Mouse (Mus musculus) adrenal gland, adult 2 months (tissue): Measurements from ENCODE around the gene Usp51. TPM values are rescaled to one million over a fixed set of nuclear protein-coding genes. Genes with fewer than 3 reads are reported as not detected.
"Not testable (repeated sequence)": the region's sequence is repeated elsewhere in the genome, so short reads cannot be mapped to it uniquely, and the experiment has no call there.

Experiments used
- DNase-seq: peaks from one replicate; pipeline ENCODE4 v3.0.0; 2021
- long read RNA-seq: library from polyadenylated mRNA; stranded (forward); transcript quantifications from one replicate; pipeline ENCODE4 v2.0.0, GENCODE M21; 2021
- polyA plus RNA-seq: library from polyadenylated mRNA; depleted of rRNA; stranded (reverse); fragments of >200 nt; gene quantifications from 2 replicates; pipeline ENCODE4 v1.2.3, GENCODE M21; 2012; rRNA removed
- total RNA-seq, 2 experiments: library from RNA; stranded (reverse); gene quantifications; 2 replicates each; pipeline ENCODE4 v1.2.3; 2021

Gene Usp51
- 1 to 10 TPM; 1.9 to 2.8 TPM for total RNA-seq
- polyA plus RNA-seq = 0.40 and 0.58 TPM in 2 replicates
- long read RNA-seq, partial matches to known transcripts = 0 of 1 reads
- long read RNA-seq, other reads (novel, unspliced or antisense) = 0 of 1 reads

DNA sequence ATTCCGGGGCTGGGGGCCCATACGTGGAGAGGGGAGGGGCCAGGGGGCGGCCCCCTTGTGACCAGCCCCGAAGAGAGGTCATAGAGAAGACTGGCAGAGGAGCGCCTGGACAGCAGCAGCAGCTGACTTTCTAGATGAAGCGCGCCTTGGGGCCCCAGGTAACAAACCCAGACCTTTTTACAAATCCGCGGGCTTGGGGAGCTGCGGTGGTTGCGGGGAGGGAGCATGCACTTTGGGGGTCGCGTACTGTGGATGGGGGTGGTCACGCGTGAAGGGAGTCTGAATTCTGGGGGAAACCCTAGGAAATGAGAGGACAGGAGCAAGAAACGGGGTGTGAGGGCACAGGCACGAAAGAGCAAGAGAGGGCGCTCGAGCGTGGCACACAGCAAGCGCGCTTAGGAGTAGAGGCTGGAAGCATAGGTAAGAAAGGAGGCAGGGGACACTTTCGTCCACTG lies at the start of gene Usp51:
TSS of gene Usp51 (plus strand) at position 83 of the 455 bp plus-strand sequence.
- DNase-seq = peak; percentile 40

- DNase-seq = peak; percentile 4
Observed at GRCm38 (mm10) chrX:152969606-152970005, 36.7 kb upstream of the Usp51 start.

DNA sequence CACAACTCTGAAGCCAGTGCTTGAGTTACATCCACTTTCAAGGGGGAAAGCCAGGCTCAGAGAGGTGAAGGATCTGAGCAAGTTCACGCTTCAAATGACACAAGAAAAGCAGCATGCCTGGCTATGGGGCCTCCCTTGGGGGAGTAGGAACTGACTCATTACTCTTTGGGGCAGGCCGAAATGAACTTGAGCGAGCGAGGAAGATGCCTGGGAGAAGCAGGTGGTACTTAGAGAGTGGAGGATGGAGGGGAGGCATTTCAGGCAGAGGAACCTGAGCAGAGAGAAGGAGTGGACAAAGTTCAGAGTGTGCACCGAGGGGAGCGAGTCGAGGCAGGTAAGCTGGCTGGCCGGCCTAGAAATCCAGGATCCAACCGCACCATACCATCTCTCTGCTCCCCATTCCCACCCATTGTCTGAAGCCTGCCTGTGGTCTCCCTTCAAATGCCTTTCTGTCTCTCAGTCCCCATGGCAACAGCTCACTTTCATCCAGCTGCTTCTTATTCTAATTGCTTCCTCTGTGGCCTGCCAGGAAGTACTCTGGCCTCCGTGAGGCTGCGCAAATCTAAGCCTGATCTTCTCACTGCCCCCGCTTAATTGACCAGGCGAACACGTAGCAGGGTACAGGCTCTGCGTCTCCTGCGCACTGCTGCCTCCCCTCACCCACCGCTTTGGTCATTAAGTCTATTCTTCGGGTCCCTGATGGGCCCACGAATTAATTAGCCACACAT lies 32.6 kb upstream of the Usp51 start:
- not testable (repeated sequence) for DNase-seq

DNA sequence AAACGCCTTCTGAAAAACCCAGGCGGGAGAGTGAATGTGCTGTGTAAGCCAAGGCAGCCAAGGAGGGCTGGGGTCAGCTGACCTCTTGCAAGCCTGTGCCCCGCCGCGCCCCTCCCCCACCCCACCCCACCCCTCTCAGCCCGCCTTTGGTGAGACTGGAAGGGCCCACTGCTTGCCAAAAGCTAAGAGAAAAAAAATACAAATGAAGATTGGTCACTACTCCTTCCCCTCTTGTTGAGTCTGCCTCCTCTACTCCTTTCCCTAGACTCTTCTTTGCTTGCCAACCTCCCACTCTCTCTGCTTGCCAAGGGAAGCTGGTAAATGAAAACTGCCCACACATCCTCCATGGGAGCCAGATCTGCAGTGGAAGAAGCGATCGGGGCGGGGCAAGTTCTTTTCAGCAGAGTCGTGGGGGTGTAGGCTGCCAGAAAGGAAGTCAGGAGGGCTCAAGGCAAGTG lies 32.0 kb upstream of the Usp51 start:
- peak; percentile 5 for DNase-seq

- no peak for DNase-seq
Observed at GRCm38 (mm10) chrX:152976538-152976937, 29.7 kb upstream of the Usp51 start.

DNA sequence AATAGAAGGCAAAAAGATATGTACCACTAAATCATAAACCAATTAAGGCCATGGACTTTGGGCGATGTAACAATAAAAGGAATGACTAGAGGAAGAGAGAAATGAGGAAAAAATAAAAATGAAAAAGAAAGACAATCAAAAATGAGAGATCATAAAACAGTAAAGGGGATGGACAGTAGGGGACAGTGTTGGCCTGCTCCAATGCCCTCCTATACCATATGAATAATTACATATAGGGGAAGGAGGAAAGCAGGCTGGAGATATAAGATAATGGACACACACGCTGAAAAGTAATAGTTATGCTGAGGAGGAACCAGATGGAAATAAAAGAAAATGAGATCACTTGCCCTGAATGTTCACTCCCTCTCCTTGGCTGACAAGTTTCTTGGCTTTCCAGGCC lies 21.3 kb upstream of the Usp51 start:
- DNase-seq = no peak

GRCm38 (mm10) chrX:152989852-152990251 lies 16.4 kb upstream of the Usp51 start:
- not testable (repeated sequence) for DNase-seq

GRCm38 (mm10) chrX:152996105-152996504 lies 10.2 kb upstream of the Usp51 start:
- not testable (repeated sequence) for DNase-seq

DNA sequence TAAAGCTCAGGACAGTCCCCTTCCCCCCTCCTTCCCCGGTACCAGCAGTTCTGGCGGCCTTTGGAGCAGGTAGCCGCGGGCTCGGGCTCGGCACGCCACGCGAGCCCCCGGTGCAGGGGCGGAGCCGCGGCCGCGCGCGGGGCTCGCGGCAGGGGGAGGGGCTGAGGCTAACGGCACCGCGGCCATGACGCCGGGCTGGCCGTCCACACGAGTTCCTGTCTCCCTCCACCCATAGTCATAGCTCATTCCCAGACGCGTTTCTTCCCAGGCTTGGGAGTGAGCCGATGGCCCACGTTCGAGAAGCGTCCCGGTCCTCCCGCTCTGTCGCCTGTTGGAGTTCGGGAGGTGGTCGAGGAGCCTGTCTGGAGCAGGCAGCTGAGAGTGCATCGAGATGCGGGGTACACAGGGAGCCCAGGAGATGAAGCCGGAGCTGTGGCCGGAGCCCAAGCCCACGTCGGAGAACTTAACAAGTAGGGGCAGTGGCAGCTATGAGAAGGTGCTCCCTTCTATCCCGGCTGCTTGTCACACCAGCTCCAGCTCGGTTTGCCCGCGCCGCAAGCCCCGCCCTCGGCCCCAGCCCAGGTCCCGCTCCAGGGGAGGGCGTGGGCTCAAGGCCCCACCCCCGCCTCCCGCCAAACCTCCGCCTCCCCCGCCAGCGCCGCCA lies 884 bp downstream of the Usp51 start:
- DNase-seq = peak; percentile 78

GRCm38 (mm10) chrX:153007685-153008047 lies 1.4 kb downstream of the Usp51 start:
- no peak for DNase-seq

DNA sequence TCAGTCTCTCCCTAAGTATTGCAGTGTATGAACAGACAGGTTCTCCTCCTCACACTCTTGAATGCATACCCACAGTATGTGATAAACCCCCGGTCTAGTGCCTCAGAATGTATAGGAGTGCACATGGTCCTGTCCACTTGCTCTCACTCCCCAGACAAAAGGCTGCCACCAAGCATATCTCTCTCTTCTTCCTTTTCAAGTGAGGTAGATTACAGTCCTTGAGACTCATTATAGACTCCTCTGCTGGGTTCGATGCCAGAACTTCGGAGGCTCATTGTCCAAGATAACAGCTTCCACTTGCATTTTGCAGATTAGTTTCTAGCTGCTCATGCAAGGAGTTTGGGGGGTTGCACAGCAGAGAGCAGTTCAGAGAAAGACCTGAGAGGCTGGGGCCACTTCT lies 19.0 kb downstream of the Usp51 start:
- DNase-seq = not testable (repeated sequence)

GRCm38 (mm10) chrX:153025709-153026108 lies 19.4 kb downstream of the Usp51 start:
- DNase-seq = not testable (repeated sequence)

DNA sequence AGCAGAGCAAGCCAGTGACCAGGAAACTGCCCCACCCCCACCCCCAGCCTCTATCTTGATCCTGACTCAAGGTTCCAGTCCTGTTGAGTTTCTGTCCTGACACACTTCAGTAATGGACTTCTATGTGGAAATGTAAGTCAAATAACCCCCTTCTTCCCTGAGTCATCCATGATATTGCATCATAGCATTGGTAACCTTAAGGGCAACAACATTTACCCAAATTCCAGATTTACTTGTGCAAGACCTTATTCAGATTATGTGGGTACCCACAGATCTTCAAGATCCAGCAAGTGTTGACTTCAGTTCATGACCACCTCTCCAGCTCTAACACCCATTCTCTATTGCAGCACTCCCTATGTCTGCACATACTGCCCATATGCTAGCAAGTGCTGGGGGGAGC lies 25.3 kb downstream of the Usp51 start:
- DNase-seq = not testable (repeated sequence)

DNA sequence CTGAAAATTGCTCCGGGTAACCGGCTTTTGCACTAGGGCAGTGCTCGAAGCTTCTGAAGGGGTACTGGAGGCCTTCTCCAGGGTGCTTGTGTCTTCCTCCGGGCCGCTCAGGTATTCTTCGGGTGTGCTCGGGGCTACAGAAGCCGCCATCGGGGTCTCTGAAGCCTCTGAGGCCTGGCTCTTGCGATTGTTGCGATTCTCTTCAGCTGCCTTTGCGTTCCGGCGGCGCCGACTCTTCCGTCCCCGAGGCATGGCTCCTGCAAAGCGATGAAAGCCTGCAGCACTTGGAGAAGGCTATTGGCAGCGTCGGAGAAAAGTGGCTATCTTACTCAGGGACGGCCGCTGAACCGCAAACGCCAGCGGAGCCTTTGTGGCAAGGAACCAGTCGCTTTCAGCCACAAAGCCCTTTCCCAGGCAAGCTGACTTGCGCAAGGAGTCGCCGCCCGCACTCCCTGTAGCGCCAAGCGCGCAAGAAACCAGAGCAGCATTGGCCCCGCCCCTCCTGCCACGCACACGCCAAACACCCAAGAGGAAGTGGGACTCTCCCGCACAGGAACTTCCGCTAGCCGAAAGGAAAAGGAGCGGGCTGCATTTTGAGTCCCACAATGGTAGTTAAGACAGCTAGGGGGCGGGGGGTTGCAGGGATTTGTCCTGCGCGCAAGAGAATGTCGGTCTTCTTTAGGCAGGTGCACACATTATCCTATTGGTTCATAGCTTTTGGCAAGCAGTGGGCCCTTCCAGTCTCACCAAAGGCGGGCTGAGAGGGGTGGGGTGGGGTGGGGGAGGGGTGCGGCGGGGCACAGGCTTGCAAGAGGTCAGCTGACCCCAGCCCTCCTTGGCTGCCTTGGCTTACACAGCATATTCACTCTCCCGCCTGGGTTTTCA lies 31.1 kb downstream of the Usp51 start, which contains the start of gene Mageh1:
TSS of gene Mageh1 (minus strand) at position 489 of the 885 bp plus-strand sequence.
- peak; percentile 87 for DNase-seq

DNA sequence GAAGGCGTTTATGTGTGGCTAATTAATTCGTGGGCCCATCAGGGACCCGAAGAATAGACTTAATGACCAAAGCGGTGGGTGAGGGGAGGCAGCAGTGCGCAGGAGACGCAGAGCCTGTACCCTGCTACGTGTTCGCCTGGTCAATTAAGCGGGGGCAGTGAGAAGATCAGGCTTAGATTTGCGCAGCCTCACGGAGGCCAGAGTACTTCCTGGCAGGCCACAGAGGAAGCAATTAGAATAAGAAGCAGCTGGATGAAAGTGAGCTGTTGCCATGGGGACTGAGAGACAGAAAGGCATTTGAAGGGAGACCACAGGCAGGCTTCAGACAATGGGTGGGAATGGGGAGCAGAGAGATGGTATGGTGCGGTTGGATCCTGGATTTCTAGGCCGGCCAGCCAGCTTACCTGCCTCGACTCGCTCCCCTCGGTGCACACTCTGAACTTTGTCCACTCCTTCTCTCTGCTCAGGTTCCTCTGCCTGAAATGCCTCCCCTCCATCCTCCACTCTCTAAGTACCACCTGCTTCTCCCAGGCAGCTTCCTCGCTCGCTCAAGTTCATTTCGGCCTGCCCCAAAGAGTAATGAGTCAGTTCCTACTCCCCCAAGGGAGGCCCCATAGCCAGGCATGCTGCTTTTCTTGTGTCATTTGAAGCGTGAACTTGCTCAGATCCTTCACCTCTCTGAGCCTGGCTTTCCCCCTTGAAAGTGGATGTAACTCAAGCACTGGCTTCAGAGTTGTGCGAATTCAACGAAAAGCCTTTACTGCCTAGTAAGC lies 31.9 kb downstream of the Usp51 start:
- DNase-seq = not testable (repeated sequence)

Other genes with a start within 250 kb of the Usp51 start
- gene Shroom2, start 237.0 kb upstream of the Usp51 start, total RNA-seq = 10 to 100 TPM in 1 of 2 experiments, 1 to 10 TPM in 1; 5.5 to 10.7 TPM
- gene Shroom2, start 237.0 kb upstream of the Usp51 start, polyA plus RNA-seq = 2.2 and 3.5 TPM in 2 replicates
- under 1 TPM in 1 of 2 experiments, not detected in 1; 0.24 TPM for gene Gpr143, start 224.5 kb upstream of the Usp51 start, total RNA-seq
- 0.12 TPM in 1 of 2 replicates, not detected in the other for gene Gpr143, start 224.5 kb upstream of the Usp51 start, polyA plus RNA-seq
- gene Mageh1, start 31.1 kb downstream of the Usp51 start, total RNA-seq = 10 to 100 TPM; 12.4 to 30.4 TPM
- 5.8 and 6.0 TPM in 2 replicates for gene Mageh1, start 31.1 kb downstream of the Usp51 start, polyA plus RNA-seq
- gene Foxr2, start 112.3 kb downstream of the Usp51 start, total RNA-seq = not detected
- gene Foxr2, start 112.3 kb downstream of the Usp51 start, polyA plus RNA-seq = 0.03 TPM in 1 of 2 replicates, not detected in the other
- gene Rragb, start 133.5 kb downstream of the Usp51 start, total RNA-seq = 10 to 100 TPM in 1 of 2 experiments, 1 to 10 TPM in 1; 6.4 to 13.2 TPM
- 2.3 and 3.7 TPM in 2 replicates for gene Rragb, start 133.5 kb downstream of the Usp51 start, polyA plus RNA-seq
- gene Klf8, start 231.0 kb downstream of the Usp51 start, total RNA-seq = under 1 TPM; 0.31 to 0.72 TPM
- gene Klf8, start 231.0 kb downstream of the Usp51 start, polyA plus RNA-seq = 0.12 and 0.15 TPM in 2 replicates